Mouse (Mus musculus) bone marrow, adult 2 months (tissue): ENCODE measurements around the gene Olfr575.

Source experiments
- CTCF ChIP-seq: fragments of 200-500 bp; IDR thresholded peaks from 2 replicates; pipeline ENCODE4 v1.5.1; 2011; ENCODE audit warnings: low read length, control low read depth; ENCODE audit not compliant: control insufficient read depth, insufficient read depth
- POLR2A ChIP-seq: fragments of 200-500 bp; IDR thresholded peaks from 2 replicates; pipeline ENCODE4 v1.6.1; 2011; ENCODE audit warnings: low read depth, mild to moderate bottlenecking, control low read depth, low read length, borderline replicate concordance; ENCODE audit not compliant: control insufficient read depth

DNA sequence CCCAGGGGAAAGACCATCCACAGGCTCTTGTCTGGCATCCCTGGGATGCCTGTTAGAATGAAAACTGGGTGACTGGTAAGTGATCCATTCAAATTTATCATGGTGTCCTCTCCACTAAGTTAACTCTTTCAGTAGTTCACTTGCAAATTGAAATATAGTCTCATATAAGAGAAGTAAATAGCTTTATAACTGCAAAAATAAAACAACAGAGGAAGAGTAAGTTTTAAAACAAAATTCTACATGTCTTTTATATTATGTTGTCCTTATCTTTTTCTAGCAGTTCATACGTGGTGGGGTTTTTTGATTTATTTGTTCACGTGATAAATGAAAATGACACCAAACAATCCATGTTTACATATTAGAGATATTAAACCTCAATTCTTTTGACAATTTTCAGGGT, 16.1 kb downstream of the Olfr575 start, which contains the start of gene Olfr573-ps1:
- no peak for TF ChIP-seq POLR2A
- no peak for TF ChIP-seq CTCF
